Mouse (Mus musculus) liver, postnatal 0 days (tissue): ENCODE data around the gene Atp1a1.

Source experiments
- CTCF ChIP-seq: sonication (generic); IDR thresholded peaks from 2 replicates; pipeline ENCODE4 v1.5.1; 2016; ENCODE audit warnings: antibody characterized with exemption, low read depth
- EP300 ChIP-seq: IDR thresholded peaks from 2 replicates; pipeline ENCODE4 v1.6.1; 2016; ENCODE audit warnings: antibody characterized with exemption, low read depth, mild to moderate bottlenecking

- TF ChIP-seq CTCF = no peak
- TF ChIP-seq EP300 = no peak
These were observed 19.8 kb upstream of the Atp1a1 start for GRCm38 (mm10) chr3:101624287-101624686.
